Mouse (Mus musculus) right cerebral cortex, adult 2 months (tissue): ENCODE measurements around the gene Mnd1.

Experiments
- DNase-seq, 2 experiments: peaks; one replicate each; pipeline ENCODE4 v3.0.0; 2021 to 2022; ENCODE audit warnings: low spot score in 2 of 2

Gene Mnd1

GRCm38 (mm10) chr3:84157559-84158350, 2.2 kb upstream of the Mnd1 start:
- DNase-seq: no peak

GRCm38 (mm10) chr3:84157011-84157410, 1.4 kb upstream of the Mnd1 start:
- no peak for DNase-seq

GRCm38 (mm10) chr3:84156105-84156504, 519 bp upstream of the Mnd1 start:
- DNase-seq: no peak

DNA sequence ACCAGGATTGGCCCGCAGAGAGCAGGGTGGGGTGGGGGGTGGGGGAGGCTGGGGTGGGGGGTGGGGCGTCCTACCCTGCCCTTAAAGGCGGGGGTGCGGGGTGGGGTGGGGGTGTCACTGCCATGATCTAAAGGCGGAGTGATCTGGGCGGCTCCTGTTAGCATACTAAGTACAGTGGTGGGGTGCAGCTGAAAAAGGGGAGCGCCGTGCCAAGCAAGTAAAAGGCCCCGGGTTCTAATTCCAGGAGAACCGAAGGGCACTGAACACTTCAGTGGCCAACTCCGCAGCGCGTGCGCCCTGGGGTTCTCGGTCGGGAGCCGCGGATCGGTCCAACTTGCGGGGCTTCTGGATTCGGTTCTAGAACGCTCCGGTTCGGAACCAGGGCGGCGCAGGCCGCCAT, 440 bp downstream of the Mnd1 start:
- DNase-seq: no peak

DNA sequence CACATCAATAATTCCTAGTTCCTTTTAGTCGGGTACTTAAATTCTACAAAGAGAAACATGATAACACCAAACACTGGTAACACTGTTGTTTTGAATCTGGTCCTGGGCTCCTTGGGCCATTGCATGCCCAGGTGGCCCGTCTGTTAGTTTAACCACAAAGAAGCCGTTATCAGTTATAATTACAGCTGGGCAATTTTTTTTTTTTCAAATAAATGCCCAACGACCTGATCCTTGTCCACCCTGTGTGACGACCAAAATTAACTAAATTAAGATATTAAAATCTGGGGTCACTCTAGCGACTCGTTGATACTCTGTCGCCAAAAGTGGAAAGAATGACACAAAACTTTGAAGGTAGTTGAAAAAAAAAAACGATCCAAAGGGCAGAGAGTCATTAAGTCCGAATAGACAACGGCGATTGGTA, 855 bp downstream of the Mnd1 start:
- no peak for DNase-seq

DNA sequence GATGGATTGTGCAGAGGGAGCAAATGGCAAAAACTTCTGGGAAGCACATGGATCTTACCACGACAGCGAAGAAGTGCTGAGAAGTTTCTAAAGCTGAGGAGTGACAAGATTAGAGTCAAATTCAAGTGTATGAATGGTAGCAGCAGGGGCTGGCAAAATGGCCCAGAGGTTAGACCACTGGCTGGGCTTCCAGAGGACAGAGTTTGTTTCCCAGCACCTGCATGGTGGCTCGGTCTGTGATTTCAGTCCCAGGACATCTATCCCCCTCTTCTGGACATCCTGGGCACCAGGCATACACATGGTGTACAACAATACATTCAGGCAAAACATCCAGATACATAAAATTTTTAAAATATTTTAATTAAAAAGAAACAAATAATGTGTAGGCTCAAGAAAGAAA, 5.8 kb downstream of the Mnd1 start:
- no peak for DNase-seq

DNA sequence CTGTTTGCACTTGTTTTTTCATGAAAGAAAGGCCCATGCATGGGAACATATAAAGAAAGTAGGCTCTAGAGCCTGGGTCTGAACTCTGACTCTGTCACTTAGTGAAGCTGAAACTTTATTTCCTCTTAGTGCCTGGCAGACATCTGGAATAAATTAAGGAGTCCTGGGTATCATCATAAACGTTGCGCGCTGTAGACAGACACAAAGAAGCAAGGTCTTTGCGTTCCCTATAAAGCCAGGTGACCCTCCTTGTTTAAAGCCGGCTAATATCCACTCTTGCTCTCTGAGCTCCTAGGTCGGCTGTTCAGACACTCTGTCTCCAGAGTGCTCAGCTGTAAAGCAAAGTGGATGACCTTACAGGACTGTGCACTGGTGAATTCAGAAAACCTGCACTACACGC, 14.6 kb downstream of the Mnd1 start:
- DNase-seq: no peak

DNA sequence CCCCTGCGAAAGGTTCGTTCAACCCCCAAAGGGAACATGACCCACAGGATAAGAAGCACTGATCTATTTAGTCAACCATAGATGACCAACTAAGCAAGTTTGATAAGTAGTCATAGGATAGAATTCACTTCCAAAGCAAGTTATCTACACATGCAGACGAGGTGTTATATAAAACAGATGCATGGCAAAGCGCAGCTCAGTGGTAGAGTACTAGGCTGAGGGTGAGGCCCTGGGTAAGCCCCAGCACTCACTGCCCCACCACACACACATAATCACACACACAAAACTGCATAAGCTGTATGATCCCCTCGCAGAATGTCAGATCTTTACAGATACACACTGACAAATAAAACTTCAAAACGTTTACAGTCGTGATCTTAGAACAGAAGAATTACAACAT, 19.1 kb downstream of the Mnd1 start:
- no peak for DNase-seq

GRCm38 (mm10) chr3:84135933-84136332, 19.7 kb downstream of the Mnd1 start:
- DNase-seq: no peak

DNA sequence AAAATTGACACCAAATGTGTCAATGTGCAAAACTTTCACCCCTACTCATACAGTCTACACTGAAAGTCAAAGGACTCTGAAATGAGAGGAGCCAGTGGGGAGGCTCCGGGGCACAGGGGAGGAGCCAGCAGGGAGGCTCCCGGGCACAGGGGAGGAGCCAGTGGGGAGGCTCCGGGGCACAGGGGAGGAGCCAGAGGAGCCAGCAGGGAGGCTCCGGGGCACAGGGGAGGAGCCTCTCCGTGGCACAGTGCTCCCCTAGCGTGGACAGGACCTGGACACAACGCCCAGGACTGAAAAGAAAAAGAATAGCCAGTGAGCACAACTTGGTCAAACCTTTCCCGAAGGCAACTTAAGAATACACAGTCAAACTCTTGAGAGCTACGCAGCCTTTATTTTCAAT, 20.2 kb downstream of the Mnd1 start:
- no peak for DNase-seq

- DNase-seq: no peak
These were observed 24.2 kb downstream of the Mnd1 start for GRCm38 (mm10) chr3:84131369-84131768.

GRCm38 (mm10) chr3:84130776-84131175, 24.8 kb downstream of the Mnd1 start:
- DNase-seq: no peak

GRCm38 (mm10) chr3:84128871-84129870, 26.4 kb downstream of the Mnd1 start:
- no peak for DNase-seq

DNA sequence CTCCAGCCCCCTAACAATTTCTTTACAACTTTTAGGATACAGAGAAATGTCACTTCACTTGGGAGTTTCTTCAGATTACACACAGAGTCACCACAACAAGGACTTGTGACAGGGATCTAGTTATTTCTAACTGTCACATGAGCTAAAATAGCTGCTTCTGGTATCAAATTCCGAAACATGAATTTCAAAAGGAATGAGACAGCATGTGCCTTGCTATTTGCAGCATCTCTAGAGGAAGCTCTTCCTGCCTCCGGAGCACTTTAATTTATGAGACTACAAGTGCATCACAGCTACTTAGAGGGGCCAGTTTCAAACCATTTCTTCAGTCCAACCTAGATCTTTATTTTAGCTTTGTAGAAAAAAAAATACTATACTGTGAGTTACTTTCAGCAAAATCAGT, 28.2 kb downstream of the Mnd1 start:
- DNase-seq: no peak

GRCm38 (mm10) chr3:84126721-84127120, 28.9 kb downstream of the Mnd1 start:
- DNase-seq: no peak

DNA sequence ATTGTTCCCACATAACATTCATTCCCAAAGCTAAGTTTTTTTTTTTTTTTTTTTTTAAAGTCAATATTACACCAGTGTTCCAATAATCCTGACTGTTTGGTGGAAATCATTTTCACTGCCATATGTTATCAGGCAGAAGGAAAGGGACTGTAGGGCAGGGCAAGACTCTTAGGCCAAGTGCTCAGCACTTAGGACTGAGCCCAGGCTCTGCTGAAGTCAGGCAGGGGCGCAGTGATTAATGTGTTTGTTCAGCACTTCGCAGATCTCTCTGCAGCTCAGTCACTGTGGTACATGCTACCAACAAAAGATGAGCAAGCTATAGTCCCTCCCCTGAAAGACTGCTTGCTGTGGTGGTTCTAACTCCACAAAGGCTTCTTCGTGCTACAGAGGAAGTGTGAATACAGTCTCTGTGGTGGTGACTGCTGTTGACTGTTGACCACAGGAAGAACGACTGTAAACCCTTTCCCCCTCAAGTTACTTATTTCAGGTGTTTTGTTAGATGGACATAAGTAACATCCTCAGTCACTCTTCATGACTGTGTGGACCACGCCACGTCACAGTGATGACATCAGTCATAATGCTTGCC, 29.8 kb downstream of the Mnd1 start:
- no peak for DNase-seq

- peak; percentile 37 for DNase-seq
These were observed 32.1 kb downstream of the Mnd1 start for GRCm38 (mm10) chr3:84123461-84123860.

- DNase-seq: no peak
These were observed 36.9 kb downstream of the Mnd1 start for GRCm38 (mm10) chr3:84118718-84119117.

GRCm38 (mm10) chr3:84118178-84118577, 37.4 kb downstream of the Mnd1 start:
- no peak for DNase-seq

- no peak for DNase-seq
These were observed 47.0 kb downstream of the Mnd1 start for GRCm38 (mm10) chr3:84108614-84109013.

DNA sequence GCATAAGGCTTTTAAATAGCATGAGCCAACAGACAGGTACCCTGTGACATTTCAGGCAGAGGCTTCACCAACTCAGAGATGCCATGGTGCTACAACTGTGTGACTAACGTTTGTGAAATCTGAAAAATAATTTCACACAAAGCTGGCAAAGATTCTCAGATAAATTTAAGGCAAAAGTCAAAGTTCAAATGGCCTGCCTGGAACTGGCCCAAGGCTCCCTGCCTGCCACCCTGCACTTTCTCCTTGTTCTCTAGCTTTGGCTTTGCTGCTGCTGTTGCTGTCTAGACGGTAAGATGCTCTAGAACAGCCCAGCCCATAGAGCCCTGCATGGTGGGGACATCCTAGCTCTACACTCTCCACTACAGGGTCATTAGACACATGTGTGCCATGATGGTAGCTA, 49.5 kb downstream of the Mnd1 start:
- DNase-seq: no peak

DNA sequence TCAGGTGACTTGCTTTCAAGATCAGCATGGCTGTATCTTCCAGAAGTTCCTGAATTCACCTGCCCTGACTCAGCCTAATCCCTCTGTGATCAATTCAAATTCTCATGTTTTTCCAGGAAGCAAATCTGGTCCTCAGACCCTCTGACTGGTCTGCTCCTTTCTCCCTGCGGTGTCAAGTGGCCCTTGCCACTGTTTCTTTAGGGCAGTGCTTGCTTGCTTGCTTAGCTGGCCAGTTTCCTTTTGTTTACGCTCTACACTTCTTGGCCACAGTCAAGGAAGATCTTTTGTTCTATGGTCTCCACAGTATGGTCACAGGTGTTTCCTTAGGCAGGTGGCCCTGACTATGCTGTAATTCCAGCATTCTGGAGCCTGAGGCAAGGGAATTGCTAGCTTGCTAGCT, 52.0 kb downstream of the Mnd1 start:
- no peak for DNase-seq
